Mouse (Mus musculus): ENCODE results near the gene Tbx15. TPM values are rescaled to one million over a fixed set of nuclear protein-coding genes. Genes with fewer than 3 reads are reported as not detected.

Tbx15 gene
- polyA plus RNA-seq, 1 experiment from 2014 or later = 19.0 TPM

DNA sequence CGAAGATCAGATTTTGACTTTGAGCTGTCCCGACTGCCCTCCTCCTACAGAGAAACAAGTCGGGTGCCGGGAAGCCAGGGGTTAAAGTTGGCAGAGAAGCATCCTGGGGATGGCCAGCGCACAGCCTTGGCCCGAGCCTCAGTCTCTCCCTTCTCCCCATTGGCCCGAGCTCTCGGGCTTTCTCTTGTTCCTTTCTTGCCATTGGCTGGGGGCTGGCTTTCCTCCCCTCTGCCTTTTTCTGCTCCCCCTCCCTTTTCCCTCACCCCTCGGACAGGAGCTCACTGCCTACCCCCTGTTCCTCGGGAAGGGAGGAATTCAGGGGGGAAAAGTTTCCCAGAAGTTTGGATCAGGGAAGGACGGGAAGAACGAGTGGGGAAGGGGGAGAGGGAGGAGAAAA lies 12.9 kb downstream of the Tbx15 start:
- no peaks in the 10 kb centered on the region for H3K36me3 ChIP-seq (ENCODE audit: control insufficient read depth, insufficient read depth, low read length)
- peak overlapping the region; percentile 87 for H3K9ac ChIP-seq (ENCODE audit: low read depth, low read length)
- H3K4me2 ChIP-seq (ENCODE audit: low read depth, low read length) = peak overlapping the region; percentile 71
- DNase-seq (ENCODE audit: low spot score) (peak; percentile 93), ATAC-seq (ENCODE audit: low read depth) (peak; percentile 81)
- WGBS = 0% methylated on average over 12 of the region's 12 CpGs
- H3K27ac ChIP-seq (replicated peaks; ENCODE audit: low read depth, low read length) = peak overlapping the region; percentile 92
- peaks cover 90% of the 10 kb centered on the region for H3K27me3 ChIP-seq (replicated peaks; ENCODE audit: control insufficient read depth, insufficient read depth, low read length)
- H3K9me3 ChIP-seq (ENCODE audit: control insufficient read depth, low read length) = no peaks in the 10 kb centered on the region
- H3K4me1 ChIP-seq (ENCODE audit: control insufficient read depth, insufficient read depth, low read length) = no peaks in the 10 kb centered on the region
- peak overlapping the region; percentile 60 for H3K4me3 ChIP-seq (ENCODE audit: low read depth, low read length)

DNA sequence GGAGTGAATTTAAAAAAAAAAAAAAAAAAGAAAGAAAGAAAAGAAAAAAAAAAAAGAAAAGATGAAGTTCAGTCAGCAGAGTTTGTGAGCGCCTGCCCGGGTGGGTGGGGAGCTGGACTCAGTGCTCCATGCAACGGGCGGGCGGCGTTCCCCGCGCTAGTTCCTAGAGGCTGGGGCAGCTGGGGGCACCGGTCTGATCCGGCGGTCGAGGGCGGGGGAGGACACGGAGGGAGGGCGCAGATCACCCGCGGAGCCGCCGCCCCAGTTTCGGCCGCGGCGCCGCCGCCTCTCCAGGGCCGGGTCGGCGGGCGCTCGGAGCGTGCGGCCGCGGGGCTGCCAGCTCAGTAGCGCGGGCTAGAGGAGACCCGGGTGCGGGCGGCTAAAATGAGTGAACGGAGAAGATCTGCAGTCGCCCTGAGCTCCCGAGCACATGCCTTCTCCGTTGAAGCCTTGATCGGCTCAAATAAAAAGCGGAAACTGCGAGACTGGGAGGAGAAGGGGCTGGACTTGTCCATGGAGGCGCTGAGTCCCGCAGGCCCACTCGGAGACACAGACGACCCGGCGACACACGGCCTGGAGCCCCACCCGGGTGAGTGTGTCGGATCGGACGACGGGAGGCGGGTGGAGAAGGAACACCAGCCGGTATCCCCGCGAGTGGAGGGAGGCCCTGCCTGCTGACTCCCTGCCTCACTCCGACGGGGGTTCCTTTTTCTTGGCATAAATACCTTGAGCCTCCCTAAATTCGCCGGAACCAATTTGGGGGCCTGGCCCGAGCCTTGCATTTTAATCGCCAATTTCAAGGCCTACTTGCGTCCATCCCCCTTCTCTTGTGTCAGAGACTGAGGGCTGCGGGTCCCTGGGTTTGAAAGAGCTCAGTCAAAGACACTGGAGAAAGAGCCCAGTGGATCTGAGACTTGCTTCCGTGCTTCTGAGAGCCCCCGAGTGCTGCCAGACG lies 13.6 kb downstream of the Tbx15 start:
- peak overlapping the region; percentile 60 for H3K4me3 ChIP-seq (ENCODE audit: low read depth, low read length)
- WGBS = under 1% methylated on average over 34 of the region's 73 CpGs
- peak; percentile 57 for DNase-seq (ENCODE audit: low spot score)
- H3K9me3 ChIP-seq (ENCODE audit: control insufficient read depth, low read length) = no peaks in the 10 kb centered on the region
- peak overlapping the region; percentile 71 for H3K4me2 ChIP-seq (ENCODE audit: low read depth, low read length)
- peak overlapping the region; percentile 92 for H3K27ac ChIP-seq (replicated peaks; ENCODE audit: low read depth, low read length)
- H3K9ac ChIP-seq (ENCODE audit: low read depth, low read length) = peak overlapping the region; percentile 87
- no peaks in the 10 kb centered on the region for H3K36me3 ChIP-seq (ENCODE audit: control insufficient read depth, insufficient read depth, low read length)
- peaks cover 90% of the 10 kb centered on the region for H3K27me3 ChIP-seq (replicated peaks; ENCODE audit: control insufficient read depth, insufficient read depth, low read length)
- no peaks in the 10 kb centered on the region for H3K4me1 ChIP-seq (ENCODE audit: control insufficient read depth, insufficient read depth, low read length)
- peak; percentile 58 for ATAC-seq (ENCODE audit: low read depth)

DNA sequence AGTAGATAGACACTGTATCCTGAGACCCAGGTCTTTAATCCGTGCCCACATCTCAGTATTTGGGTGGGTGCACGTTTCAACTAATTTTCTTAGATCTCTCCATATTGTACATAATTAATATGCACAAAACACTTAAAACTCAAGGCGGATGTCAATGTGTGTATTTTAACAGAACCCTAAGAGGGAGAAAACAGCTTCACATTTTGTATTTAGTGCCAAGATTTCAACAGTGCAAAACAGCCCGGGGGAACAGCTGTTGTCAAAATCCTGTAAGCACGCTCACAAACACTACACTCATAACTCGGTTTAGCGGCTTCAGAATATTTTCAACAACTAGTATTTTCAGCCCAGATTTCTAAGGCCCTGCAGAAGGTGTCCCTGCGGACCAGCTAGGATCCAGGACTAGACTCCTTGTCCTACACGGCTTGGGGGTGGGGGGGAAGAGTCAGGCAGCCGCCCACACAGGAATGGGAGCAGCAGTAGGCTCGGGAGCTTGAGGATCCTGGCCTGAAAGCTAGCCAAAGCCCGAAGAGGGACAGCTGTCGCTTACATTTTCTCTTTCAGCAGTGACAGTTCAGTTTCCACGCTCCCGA lies 14.5 kb downstream of the Tbx15 start:
- DNase-seq (ENCODE audit: low spot score) (peak; percentile 66), ATAC-seq (ENCODE audit: low read depth) (no peak)
- Histone ChIP-seq H3K36me3 (ENCODE audit: control insufficient read depth, insufficient read depth, low read length) (no peaks in the 10 kb centered on the region), H3K27ac (replicated peaks; ENCODE audit: low read depth, low read length) (peak overlapping the region; percentile 92), H3K9me3 (ENCODE audit: control insufficient read depth, low read length) (no peaks in the 10 kb centered on the region), H3K27me3 (replicated peaks; ENCODE audit: control insufficient read depth, insufficient read depth, low read length) (peaks cover 90% of the 10 kb centered on the region), H3K4me3 (ENCODE audit: low read depth, low read length) (peak overlapping the region; percentile 60), H3K4me2 (ENCODE audit: low read depth, low read length) (peak overlapping the region; percentile 71), H3K4me1 (ENCODE audit: control insufficient read depth, insufficient read depth, low read length) (no peaks in the 10 kb centered on the region), H3K9ac (ENCODE audit: low read depth, low read length) (peak overlapping the region; percentile 87)
- 3% methylated on average over 15 of the region's 15 CpGs for WGBS

DNA sequence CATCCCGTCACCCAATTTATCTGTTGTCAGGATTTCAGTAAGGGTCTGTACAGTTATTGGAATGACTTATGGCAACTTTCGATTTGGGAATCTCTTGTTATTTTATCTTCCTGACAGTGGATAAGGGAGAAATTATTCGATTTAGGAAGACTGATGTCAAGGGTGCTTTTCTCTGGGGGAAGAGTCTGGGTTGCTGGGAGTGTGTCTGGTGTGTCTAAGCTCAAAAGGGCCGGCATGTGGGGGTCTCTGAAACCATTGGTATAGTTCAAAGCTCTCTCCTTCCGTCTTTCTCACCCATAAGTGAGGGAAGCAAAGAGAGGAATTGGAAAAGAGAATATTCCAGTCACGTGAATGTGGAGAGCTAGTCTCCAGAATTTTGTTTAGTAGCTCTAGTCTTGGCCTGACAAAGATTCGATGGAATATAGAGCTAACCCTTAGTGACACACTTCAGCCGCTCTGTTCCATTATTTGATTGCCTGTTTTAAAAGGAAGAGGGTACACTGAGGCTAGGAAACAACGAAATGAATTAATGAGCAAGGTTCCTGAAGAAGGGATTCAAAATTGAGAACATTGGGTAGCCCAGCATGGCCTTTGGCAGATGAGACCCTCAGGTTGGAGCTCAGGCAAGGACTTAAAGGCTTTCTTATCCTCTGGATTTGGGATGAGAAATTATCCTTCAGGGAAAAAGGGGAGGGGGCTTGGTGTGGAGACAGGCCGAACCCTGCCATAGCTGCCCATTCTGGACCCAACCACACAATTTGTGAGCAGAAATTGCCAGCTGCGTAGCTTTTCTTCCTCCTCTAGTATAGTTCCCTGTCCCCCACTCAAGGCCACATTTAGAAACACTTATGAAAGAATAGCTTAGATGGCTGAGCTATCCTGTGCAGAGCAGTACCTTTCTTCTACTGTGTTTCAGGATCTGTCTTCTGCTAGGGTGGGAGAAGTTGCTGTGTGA lies 15.5 kb downstream of the Tbx15 start:
- no peaks in the 10 kb centered on the region for H3K9me3 ChIP-seq (ENCODE audit: control insufficient read depth, low read length)
- H3K4me2 ChIP-seq (ENCODE audit: low read depth, low read length) = peak overlapping the region; percentile 71
- H3K4me3 ChIP-seq (ENCODE audit: low read depth, low read length) = peak overlapping the region; percentile 60
- peak overlapping the region; percentile 92 for H3K27ac ChIP-seq (replicated peaks; ENCODE audit: low read depth, low read length)
- peaks cover 86% of the 10 kb centered on the region for H3K27me3 ChIP-seq (replicated peaks; ENCODE audit: control insufficient read depth, insufficient read depth, low read length)
- 10% methylated on average over 11 of the region's 11 CpGs for WGBS
- H3K36me3 ChIP-seq (ENCODE audit: control insufficient read depth, insufficient read depth, low read length) = no peaks in the 10 kb centered on the region
- peak overlapping the region; percentile 87 for H3K9ac ChIP-seq (ENCODE audit: low read depth, low read length)
- no peak for ATAC-seq (ENCODE audit: low read depth)
- no peak for DNase-seq (ENCODE audit: low spot score)
- no peaks in the 10 kb centered on the region for H3K4me1 ChIP-seq (ENCODE audit: control insufficient read depth, insufficient read depth, low read length)

DNA sequence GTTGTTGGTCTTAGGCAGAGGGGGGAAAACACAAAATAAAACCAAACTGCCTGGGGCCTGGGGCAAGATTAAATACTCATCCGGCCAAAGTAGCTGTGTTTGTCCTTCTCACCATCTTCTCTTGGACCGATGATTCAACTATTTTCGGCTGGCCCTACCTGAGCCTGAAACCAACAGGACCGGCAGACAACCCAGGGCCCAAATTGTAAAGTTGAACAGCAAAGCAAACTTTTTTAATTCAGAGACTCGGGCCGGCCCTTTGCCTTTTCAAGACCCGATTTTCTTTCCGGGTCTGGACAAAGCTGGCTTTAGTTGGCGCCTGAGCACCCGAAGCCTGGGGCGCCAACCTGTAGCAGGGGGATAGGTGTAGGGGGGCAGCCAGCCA lies 16.2 kb downstream of the Tbx15 start:
- no peaks in the 10 kb centered on the region for H3K4me1 ChIP-seq (ENCODE audit: control insufficient read depth, insufficient read depth, low read length)
- H3K9me3 ChIP-seq (ENCODE audit: control insufficient read depth, low read length) = no peaks in the 10 kb centered on the region
- H3K4me2 ChIP-seq (ENCODE audit: low read depth, low read length) = peak overlapping the region; percentile 71
- DNase-seq (ENCODE audit: low spot score) (no peak), ATAC-seq (ENCODE audit: low read depth) (no peak)
- peak overlapping the region; percentile 92 for H3K27ac ChIP-seq (replicated peaks; ENCODE audit: low read depth, low read length)
- H3K9ac ChIP-seq (ENCODE audit: low read depth, low read length) = peak overlapping the region; percentile 87
- 13% methylated on average over 11 of the region's 11 CpGs for WGBS
- peaks cover 84% of the 10 kb centered on the region for H3K27me3 ChIP-seq (replicated peaks; ENCODE audit: control insufficient read depth, insufficient read depth, low read length)
- no peaks in the 10 kb centered on the region for H3K36me3 ChIP-seq (ENCODE audit: control insufficient read depth, insufficient read depth, low read length)
- H3K4me3 ChIP-seq (ENCODE audit: low read depth, low read length) = peak overlapping the region; percentile 60

DNA sequence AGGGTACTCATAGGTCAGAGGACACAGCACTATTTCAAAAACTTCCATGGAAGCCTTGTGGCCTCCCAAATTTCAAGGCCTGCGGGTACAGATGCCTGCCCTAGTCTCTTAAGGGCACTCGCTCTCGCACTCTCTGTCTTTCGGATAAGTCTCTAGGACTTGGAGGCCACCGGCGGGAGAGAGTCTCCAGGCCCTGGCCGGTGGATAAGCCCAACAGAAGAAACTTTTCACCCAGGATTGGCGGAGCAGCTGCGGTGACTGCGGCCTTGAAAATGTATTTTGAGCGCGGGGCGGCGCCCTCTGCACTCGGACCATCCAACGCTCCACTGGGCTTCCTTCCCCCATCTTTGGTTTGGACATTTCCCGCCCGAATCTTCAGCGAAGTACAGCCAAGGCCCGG lies 16.6 kb downstream of the Tbx15 start:
- H3K9ac ChIP-seq (ENCODE audit: low read depth, low read length) = peak overlapping the region; percentile 87
- ATAC-seq (ENCODE audit: low read depth) = no peak

DNA sequence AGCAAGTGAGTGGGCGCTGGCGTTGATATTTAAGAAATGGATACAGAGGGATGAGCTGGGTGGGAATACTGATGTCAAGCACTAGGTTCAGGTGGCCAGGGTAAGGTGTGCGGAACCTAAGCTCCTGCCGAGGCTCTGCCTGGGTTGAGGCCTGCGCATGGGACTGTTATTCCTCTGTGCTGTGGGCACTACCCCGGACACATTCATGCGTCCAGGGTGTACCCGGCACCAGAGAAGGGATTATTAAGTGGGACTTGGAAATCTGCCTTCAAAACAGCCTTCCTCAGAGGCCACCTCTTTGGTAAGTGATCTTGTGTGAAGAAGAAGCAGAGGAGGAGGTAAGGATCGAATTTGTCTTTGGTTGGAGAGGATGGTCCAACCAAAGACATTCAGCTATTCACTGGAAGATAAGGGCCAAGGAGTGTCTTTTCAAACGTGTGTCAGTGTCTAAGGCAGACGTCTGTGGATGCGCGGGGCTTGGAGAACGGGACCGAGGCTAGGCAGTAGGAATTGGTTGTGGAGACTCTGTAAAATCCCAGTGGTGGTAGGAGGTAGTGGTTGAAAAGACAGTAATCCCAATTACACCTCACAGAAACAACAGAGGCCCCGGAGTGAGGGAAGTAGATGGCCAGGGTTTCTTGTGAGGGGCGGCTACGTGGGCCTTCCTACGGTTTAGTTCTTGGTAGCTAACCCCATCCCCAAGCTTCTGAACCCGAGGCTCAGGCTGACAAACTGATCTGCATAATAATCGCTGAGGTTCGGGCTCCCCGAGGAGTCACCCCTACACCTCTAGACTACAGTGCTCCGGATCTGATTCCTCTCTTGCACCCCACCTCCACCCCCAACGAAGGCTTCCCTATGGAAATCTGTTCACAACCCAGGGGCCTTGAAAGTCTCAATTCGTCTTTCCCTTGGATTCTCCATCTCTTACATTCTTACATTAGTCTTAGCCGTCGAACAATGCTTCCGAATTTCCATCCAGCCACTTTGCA lies 17.7 kb downstream of the Tbx15 start:
- Histone ChIP-seq H3K4me3 (ENCODE audit: low read depth, low read length) (peak overlapping the region; percentile 60), H3K27ac (replicated peaks; ENCODE audit: low read depth, low read length) (peak overlapping the region; percentile 92), H3K9me3 (ENCODE audit: control insufficient read depth, low read length) (no peaks in the 10 kb centered on the region), H3K4me1 (ENCODE audit: control insufficient read depth, insufficient read depth, low read length) (no peaks in the 10 kb centered on the region), H3K9ac (ENCODE audit: low read depth, low read length) (peak overlapping the region; percentile 87), H3K36me3 (ENCODE audit: control insufficient read depth, insufficient read depth, low read length) (no peaks in the 10 kb centered on the region), H3K27me3 (replicated peaks; ENCODE audit: control insufficient read depth, insufficient read depth, low read length) (peaks cover 84% of the 10 kb centered on the region), H3K4me2 (ENCODE audit: low read depth, low read length) (peak overlapping the region; percentile 71)
- WGBS = 20% methylated on average over 29 of the region's 29 CpGs
- no peak for DNase-seq (ENCODE audit: low spot score)
- no peak for ATAC-seq (ENCODE audit: low read depth)

More for the DNA sequence above, 16.6 kb downstream of the Tbx15 start:
- H3K27me3 ChIP-seq (replicated peaks; ENCODE audit: control insufficient read depth, insufficient read depth, low read length) = peaks cover 84% of the 10 kb centered on the region
- H3K36me3 ChIP-seq (ENCODE audit: control insufficient read depth, insufficient read depth, low read length) = no peaks in the 10 kb centered on the region
- H3K27ac ChIP-seq (replicated peaks; ENCODE audit: low read depth, low read length) = peak overlapping the region; percentile 92
- no peaks in the 10 kb centered on the region for H3K9me3 ChIP-seq (ENCODE audit: control insufficient read depth, low read length)
- DNase-seq (ENCODE audit: low spot score) = peak; percentile 63
- H3K4me3 ChIP-seq (ENCODE audit: low read depth, low read length) = peak overlapping the region; percentile 60
- H3K4me1 ChIP-seq (ENCODE audit: control insufficient read depth, insufficient read depth, low read length) = no peaks in the 10 kb centered on the region
- peak overlapping the region; percentile 71 for H3K4me2 ChIP-seq (ENCODE audit: low read depth, low read length)
- 4% methylated on average over 20 of the region's 20 CpGs for WGBS

Data from embryonic facial prominence, embryonic 14.5 days (tissue).